Mouse (Mus musculus): ENCODE data around the gene Vat1l. TPM values are rescaled to one million over a fixed set of nuclear protein-coding genes. Genes with fewer than 3 reads are reported as not detected.

The Vat1l gene
- total RNA-seq, 1 experiment from 2014 or later: not detected

DNA sequence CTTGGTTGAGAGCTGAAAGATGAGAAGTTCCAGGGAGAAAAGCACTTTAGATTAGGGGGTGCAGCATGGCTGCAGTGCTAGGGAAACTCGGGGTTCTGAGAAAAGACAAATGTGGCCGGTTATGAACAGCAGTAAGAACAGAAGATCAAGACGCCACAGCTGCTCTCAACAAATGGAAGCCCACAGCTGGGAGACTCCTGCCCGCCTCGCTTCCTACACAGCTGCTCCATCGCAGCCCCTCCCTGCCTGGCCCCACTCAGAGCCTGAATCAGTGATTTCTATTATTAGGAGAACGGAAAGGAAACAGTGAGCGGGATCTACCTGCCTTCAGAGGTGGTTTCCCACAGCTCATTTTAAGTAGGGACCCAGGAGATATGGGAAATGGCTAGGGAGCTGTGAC, 69.1 kb downstream of the Vat1l start:
- ATAC-seq (replicated peaks in 1 of 2; ENCODE audit: insufficient read depth in 1 of 2, low FRiP score in 2 of 2, low TSS enrichment in 1 of 2, low read depth in 1 of 2, poor library complexity in 2 of 2, severe bottlenecking in 2 of 2): no peak

DNA sequence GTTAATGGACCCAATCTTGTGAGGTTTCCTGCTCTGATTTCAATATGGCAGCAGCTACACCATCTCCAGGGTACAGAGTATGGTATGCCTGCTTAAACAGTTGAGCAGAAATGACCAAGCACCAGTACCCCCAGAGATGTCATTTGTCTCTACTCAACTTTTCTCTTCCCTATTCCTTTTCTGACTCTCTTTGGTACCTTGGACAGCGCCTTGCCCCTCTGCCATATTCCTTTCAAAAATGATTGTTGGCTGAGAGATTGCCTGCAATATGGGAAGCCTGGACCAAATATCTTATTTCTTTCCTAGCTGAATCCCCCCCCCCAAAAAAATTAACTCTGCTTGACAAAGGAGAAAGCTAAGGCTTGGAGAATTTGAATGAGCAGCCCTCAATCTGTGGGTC, 75.7 kb downstream of the Vat1l start:
- no peak for ATAC-seq (replicated peaks in 1 of 2; ENCODE audit: insufficient read depth in 1 of 2, low FRiP score in 2 of 2, low TSS enrichment in 1 of 2, low read depth in 1 of 2, poor library complexity in 2 of 2, severe bottlenecking in 2 of 2)

DNA sequence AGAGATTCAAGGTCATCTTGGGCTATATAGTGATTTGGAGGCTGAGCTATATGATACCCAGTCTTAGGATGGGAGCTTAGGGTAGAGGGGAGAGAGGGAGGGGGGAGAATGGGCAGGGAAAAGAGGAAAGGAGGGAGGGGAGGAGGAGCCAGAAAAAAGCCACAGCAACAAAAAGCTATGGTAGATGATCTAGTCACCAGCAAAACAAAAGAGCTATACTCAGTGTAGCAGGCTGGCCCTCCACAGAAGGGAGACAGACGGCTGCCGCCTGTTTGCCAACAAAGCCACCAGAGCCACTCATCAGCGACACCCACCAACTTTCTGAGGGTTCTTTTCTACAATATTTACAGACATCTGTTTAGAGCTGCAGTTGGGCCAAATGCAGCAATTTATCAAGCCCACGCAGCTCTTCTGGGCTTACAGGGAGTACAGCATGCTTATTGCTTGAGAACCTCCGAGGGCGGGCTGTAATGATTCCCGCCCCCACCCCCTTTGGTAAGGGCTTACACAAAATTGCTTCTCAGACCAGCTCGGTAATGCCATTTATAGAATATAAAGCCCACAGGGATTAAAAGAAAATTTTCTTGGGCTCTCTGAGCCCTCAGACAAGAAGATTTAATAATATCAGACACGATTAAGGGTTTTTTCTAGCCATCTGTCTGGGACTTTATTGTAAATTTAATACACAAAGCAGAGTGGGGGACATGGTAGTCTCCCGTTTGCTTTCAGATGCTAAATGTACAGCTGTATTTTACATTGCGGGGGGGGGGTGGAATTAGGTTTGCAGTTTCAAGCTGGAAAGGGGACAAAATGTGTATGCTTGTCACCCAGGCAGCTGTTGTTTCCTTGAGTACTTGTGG, 89.7 kb downstream of the Vat1l start:
- no peak for ATAC-seq (replicated peaks in 1 of 2; ENCODE audit: insufficient read depth in 1 of 2, low FRiP score in 2 of 2, low TSS enrichment in 1 of 2, low read depth in 1 of 2, poor library complexity in 2 of 2, severe bottlenecking in 2 of 2)

DNA sequence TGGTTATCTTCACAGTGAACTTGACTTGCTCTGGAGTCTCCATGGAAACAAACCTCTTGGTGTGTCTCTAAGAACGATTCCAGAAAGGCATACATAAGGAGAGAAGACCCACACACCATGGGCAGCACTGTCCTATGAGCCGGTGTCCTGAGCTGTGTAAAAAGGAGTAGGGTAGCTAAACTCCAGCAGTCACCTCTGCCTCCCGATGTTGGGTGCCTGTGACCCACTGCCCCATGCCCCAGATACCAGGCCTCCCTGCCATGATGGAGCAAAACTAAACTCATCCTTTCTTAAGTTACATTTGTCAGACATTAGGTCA, 90.3 kb downstream of the Vat1l start:
- ATAC-seq (replicated peaks in 1 of 2; ENCODE audit: insufficient read depth in 1 of 2, low FRiP score in 2 of 2, low TSS enrichment in 1 of 2, low read depth in 1 of 2, poor library complexity in 2 of 2, severe bottlenecking in 2 of 2): no peak

DNA sequence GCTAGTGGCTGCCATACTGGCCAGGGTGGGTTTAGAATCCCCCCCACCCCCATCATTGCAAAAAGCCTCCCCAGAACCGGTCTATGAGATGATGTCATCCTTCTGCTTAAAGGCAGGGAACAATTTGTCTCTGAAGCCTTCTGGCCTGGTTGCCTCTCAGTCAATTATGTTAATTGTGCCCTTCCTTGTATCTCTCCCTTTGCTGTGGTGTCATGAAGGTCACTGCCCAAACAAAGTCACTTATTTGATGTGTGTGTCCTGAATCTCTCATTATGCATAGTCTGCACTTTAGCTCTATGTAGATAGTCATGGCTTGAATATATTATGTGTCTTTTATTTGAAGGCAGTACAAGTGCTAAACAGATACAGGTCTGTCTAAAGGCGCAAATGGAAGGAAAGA, 92.8 kb downstream of the Vat1l start:
- ATAC-seq (replicated peaks in 1 of 2; ENCODE audit: insufficient read depth in 1 of 2, low FRiP score in 2 of 2, low TSS enrichment in 1 of 2, low read depth in 1 of 2, poor library complexity in 2 of 2, severe bottlenecking in 2 of 2): no peak

DNA sequence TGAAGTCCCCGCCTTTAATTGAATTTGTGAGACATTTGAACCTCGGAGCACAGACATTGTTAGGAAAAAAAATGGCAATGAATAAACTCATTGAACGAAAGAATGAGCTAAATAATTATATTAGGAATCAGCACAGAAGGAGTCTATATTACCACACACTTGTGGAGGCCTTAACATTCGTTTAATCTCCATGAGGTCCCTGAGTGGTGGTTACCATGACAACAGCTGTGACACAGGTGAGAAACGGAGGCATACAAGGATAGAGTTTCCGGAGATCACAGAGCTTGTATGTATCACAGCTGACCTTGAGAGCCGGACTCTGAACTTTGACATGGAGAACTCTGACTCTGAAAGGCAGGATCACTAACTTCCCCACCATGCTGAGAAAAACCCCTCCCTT, 94.7 kb downstream of the Vat1l start:
- no peak for ATAC-seq (replicated peaks in 1 of 2; ENCODE audit: insufficient read depth in 1 of 2, low FRiP score in 2 of 2, low TSS enrichment in 1 of 2, low read depth in 1 of 2, poor library complexity in 2 of 2, severe bottlenecking in 2 of 2)

DNA sequence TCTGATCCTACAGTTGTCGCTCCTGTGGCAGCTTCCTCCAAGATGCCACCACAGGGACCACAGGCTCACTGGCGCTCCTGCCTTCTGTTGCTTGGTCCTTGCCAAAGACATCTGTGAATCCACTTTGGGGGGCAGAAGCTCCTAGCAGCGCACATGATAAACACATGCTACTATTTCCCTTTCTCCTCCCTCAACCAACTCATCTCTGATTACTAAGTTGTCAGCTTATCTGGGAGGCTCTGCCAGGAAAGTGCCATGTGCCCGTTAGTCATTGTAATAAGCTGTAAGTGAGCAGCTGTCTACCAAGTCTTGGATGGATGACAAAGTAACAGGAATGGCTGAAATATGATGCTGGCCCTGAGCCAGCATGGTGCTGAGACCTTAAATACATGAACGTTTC, 100.9 kb downstream of the Vat1l start:
- no peak for ATAC-seq (replicated peaks in 1 of 2; ENCODE audit: insufficient read depth in 1 of 2, low FRiP score in 2 of 2, low TSS enrichment in 1 of 2, low read depth in 1 of 2, poor library complexity in 2 of 2, severe bottlenecking in 2 of 2)

DNA sequence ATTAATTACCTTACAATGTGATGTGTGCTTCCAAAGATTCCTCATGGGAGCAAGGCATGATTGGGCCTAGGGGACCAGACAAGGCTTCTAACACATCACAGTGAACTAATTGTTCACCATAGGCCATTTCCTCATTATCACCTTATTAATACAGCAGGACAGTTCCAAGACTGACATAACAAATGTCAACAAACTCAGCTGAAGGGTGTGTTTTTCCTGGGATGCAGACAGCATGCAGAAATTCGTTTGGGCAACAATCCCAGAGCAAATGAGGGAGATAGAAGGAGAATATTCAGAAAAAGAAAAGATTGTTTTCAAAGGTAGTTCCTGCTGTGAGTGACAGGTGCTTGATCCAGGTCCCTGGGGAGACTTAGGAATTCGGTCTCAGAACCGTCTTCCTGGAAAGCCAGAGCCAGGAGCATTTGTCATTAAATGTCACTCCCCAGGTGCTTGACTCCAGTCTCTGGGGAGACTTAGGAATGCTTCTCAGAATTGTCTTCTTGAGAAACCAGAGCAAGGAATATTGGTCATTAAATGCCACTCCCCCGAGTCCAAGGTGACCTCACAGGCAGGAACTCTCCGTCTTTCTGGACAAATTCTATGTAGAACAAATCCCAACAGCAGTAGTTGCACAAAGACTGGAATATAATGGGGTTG, 109.4 kb downstream of the Vat1l start:
- ATAC-seq (replicated peaks in 1 of 2; ENCODE audit: insufficient read depth in 1 of 2, low FRiP score in 2 of 2, low TSS enrichment in 1 of 2, low read depth in 1 of 2, poor library complexity in 2 of 2, severe bottlenecking in 2 of 2): no peak

DNA sequence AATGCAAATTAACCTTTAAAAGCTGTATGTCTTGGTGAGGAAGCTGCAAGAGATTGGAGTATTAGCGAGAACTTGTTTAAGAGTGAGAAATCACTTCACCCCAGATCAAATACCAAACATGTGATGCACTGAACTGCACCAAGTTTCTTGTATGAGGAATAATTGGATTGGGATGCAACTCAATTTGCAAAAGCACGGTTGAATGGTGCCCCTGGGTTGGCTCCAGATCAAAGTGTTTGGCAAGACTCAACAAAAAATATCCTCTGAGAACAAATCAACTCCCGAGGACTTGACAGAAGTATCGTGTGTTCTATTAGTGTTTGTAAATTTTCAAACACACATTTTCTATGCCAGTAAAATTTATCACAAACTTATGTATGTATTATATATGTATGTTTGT, 112.7 kb downstream of the Vat1l start:
- no peak for ATAC-seq (replicated peaks in 1 of 2; ENCODE audit: insufficient read depth in 1 of 2, low FRiP score in 2 of 2, low TSS enrichment in 1 of 2, low read depth in 1 of 2, poor library complexity in 2 of 2, severe bottlenecking in 2 of 2)

DNA sequence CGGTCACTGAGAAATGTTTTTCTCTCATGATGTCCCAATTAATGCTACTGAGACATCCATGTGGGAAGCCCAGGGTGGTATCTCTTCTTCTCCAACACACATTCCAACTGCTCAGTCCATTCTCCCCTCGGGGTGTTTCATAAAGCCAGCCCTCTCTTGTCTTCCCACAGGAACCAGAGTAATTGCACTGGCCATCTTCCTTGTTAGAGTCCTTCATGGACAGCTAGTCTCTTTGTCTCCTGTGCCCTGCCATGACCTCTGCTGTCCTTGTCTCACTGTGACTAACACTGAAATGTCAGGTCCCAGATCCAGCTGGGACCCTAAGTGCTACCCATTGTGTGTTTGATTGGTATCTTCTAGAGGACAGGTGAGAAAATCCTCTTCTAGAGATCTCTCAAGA, 116.7 kb downstream of the Vat1l start:
- ATAC-seq (replicated peaks in 1 of 2; ENCODE audit: insufficient read depth in 1 of 2, low FRiP score in 2 of 2, low TSS enrichment in 1 of 2, low read depth in 1 of 2, poor library complexity in 2 of 2, severe bottlenecking in 2 of 2): no peak

DNA sequence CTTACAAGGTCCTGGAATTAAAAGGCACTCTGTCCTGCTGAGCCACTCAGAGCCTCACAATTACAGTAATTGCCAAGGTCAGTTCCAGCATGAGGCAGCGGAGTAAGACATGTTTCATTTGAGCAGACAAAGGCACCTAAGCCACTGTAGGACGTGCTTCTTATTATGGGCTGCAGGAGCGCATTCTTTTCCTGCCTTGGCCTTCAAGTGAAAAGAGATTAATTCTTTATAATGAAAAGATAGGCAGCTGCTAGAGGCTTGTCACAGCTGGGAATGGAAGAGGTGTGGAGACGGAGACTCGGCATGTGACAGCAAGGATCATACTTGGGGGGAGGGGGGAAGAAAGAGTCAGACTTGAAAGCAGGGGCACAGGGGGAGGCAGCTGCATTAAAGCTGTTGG, 126.5 kb downstream of the Vat1l start:
- ATAC-seq (replicated peaks in 1 of 2; ENCODE audit: insufficient read depth in 1 of 2, low FRiP score in 2 of 2, low TSS enrichment in 1 of 2, low read depth in 1 of 2, poor library complexity in 2 of 2, severe bottlenecking in 2 of 2): no peak

DNA sequence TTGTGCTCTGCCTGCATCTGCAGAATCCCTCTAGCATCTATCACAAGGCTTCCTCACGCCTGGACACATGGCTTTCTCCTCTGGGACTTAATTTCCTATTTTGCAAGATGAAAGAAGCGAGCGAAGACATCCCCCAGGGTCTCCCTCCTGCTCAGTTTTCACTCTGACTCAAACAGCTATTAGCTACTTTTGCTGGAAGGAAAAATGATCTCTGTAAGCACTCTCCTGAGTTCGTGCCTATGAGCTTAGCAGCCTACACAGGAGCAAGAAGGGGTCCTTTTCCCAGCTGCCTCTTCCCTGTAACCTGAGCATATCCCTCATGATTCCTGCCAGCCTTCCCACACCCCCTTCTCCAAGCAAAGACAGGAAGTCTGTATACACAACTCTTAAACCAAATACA, 127.5 kb downstream of the Vat1l start:
- no peak for ATAC-seq (replicated peaks in 1 of 2; ENCODE audit: insufficient read depth in 1 of 2, low FRiP score in 2 of 2, low TSS enrichment in 1 of 2, low read depth in 1 of 2, poor library complexity in 2 of 2, severe bottlenecking in 2 of 2)

DNA sequence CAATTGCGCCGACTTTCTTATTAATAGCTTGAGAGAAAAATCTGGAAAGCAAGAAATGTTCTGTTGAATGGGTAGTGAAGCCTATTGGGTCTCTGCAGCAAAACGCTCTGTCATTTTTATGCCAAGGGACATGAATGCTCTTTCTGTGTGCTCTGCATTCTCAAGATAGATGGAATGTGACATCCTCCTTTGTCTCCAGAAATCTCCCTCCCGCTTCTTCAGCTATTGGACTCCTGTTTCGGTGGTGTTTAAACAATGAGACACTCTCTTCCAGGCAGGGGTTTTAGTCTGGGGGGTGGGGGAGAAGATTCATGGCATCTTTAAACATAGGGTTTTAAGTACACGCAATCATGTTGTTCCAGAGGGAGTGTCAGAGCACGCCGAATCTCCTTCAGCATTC, 130.3 kb downstream of the Vat1l start:
- ATAC-seq (replicated peaks in 1 of 2; ENCODE audit: insufficient read depth in 1 of 2, low FRiP score in 2 of 2, low TSS enrichment in 1 of 2, low read depth in 1 of 2, poor library complexity in 2 of 2, severe bottlenecking in 2 of 2): no peak

DNA sequence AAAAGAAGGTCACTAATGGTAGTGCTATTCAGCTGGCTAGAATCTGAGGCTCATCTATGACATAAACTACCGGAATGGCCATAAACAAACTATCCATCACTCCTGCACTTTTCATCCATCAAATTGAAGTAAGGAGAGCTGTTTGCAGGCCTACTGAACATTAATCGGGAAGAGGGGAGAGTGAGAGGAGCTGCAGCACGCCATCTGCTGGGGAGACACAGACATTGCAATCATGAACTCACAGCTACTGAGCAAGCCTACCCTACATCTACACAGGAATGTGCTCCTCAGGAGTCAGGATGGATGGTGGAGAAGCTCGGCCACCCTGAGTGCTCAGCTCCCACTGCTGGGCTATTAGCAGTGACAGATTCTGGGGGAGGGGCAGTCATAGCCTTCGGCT, 136.9 kb downstream of the Vat1l start:
- ATAC-seq (replicated peaks in 1 of 2; ENCODE audit: insufficient read depth in 1 of 2, low FRiP score in 2 of 2, low TSS enrichment in 1 of 2, low read depth in 1 of 2, poor library complexity in 2 of 2, severe bottlenecking in 2 of 2): no peak

DNA sequence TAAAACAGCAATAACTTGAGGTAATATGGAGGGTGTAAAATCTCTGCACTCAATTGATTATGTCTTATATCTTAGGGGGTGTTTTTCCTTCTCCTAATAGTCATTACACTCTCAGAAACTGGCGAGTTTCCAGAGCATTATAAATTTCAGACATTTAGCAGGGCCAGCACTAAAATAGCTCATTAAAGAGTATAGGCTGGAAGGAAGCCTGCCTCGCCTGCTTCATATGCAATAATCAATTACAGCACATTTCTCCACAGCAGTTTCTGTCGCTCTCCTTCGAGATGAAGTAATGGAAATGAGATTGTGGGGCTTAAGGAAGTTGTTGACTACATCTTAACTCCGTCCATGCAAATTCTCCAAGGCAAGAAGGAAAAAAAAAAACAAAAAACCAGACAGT, 139.4 kb downstream of the Vat1l start:
- no peak for ATAC-seq (replicated peaks in 1 of 2; ENCODE audit: insufficient read depth in 1 of 2, low FRiP score in 2 of 2, low TSS enrichment in 1 of 2, low read depth in 1 of 2, poor library complexity in 2 of 2, severe bottlenecking in 2 of 2)

DNA sequence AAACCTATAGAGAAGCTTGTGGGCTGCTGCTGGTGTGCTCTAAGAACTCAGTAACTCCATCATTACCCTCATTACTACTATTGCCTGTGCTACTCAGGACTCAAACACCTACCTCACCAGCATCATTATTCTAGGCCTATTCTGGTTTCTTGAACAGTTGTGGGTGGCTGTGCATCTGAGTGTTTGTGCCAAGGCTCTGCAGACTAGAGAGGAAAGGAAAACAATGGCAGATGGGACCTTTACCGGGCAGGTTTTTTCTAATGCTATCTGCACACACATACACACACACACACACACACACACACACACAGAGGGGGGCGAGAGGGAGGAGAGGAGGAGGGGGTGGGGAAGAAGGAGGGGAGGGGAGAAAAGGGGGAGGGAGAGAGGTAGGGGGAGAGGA, 140.6 kb downstream of the Vat1l start:
- ATAC-seq (replicated peaks in 1 of 2; ENCODE audit: insufficient read depth in 1 of 2, low FRiP score in 2 of 2, low TSS enrichment in 1 of 2, low read depth in 1 of 2, poor library complexity in 2 of 2, severe bottlenecking in 2 of 2): no peak

DNA sequence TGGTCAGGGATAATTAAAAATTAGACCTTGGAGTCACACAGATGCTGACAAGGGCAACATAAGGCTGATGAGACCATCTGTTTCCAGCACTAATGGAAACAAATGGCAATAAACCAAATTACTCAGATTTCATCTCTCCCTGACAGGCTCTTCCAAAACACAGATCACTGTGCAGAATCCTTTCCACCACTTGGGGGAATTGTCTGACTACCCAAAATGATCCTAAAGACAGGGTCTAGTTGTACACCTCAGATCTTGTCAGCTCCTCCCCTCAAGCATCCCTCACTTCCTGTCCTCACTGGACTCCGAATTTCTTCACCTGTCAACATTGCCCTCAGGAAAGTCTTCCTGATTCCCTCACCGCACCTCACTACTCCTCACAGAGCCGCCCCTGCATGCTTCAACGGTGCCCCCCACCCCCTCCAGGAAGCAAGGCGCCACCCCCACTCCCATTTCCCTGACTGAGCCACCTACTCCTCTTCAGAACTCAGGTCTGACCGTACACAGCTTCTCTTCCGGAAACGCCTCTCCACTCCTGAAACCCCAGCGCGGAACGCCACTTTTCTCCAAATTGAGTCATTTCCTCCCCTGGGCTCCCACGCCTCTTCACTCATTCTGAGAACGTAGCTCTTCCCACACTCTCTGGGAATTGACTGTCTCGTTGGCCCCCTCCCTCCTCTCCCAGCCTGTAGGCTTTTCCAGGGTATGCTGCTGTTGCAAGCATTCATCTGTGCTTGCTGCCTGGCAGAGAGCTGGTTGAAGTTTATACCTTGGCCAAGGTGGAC, 146.4 kb downstream of the Vat1l start:
- ATAC-seq (replicated peaks in 1 of 2; ENCODE audit: insufficient read depth in 1 of 2, low FRiP score in 2 of 2, low TSS enrichment in 1 of 2, low read depth in 1 of 2, poor library complexity in 2 of 2, severe bottlenecking in 2 of 2): peak in 1 of 2 experiments; percentile 32; a peak in 2 of 4 replicates

DNA sequence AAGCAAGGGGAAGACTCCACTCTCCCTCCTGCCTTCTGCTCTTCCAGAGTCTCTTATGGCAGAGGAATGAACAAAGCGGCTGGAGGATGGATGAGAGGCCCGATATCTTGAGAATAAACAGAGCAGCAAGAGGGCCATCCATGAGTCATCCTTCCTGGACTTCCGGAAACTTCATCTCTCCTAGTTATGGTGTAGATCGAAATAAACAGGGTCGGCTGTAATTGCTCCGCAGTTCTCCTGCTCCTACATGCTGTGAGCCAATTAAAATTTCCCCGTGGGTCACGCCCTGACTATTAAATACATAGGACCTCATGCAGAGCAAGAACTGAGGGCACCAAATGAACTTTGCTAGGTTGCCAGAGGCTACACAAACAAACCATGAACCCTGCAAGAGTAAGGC, 155.1 kb downstream of the Vat1l start:
- no peak for ATAC-seq (replicated peaks in 1 of 2; ENCODE audit: insufficient read depth in 1 of 2, low FRiP score in 2 of 2, low TSS enrichment in 1 of 2, low read depth in 1 of 2, poor library complexity in 2 of 2, severe bottlenecking in 2 of 2)
